Mouse (Mus musculus): ENCODE results near the gene Atg10. TPM values are rescaled to one million over a fixed set of nuclear protein-coding genes. Genes with fewer than 3 reads are reported as not detected.
"Not testable (repeated sequence)": the region's sequence is repeated elsewhere in the genome, so short reads cannot be mapped to it uniquely, and the experiment has no call there.

The Atg10 gene
- polyA plus RNA-seq, 1 experiment from 2014 or later = 16.2 TPM

GRCm38 (mm10) chr13:90924072-90924471 is 299.7 kb downstream of the Atg10 start:
- Histone ChIP-seq H3K4me3 (ENCODE audit: low read depth, low read length) (peak overlapping the region; percentile 93), H3K27ac (replicated peaks) (no peak overlapping the region; the same call in 1 of the 2 replicates)

GRCm38 (mm10) chr13:90923617-90924016 is 300.2 kb downstream of the Atg10 start:
- under 1% methylated on average over 13 of the region's 13 CpGs for WGBS
- H3K9ac ChIP-seq (ENCODE audit: low read length) = peak overlapping the region; percentile 97
- H3K4me2 ChIP-seq (replicated peaks; ENCODE audit: low read depth) = peak overlapping the region; percentile 66
- peak overlapping the region; percentile 93 for H3K4me3 ChIP-seq (ENCODE audit: low read depth, low read length)
- not testable (repeated sequence) for DNase-seq (ENCODE audit: low spot score); H3K36me3 ChIP-seq (ENCODE audit: control insufficient read depth, insufficient read depth, low read length); H3K9me3 ChIP-seq (ENCODE audit: control insufficient read depth, low read length); H3K4me1 ChIP-seq (replicated peaks; ENCODE audit: control insufficient read depth, insufficient read depth); ATAC-seq (ENCODE audit: low FRiP score, low TSS enrichment); H3K27me3 ChIP-seq (ENCODE audit: control insufficient read depth, insufficient read depth, low read length)
- H3K27ac ChIP-seq (replicated peaks) = peak overlapping the region; percentile 89

More at GRCm38 (mm10) chr13:90924072-90924471, 299.7 kb downstream of the Atg10 start:
- WGBS = 46% methylated on average over 9 of the region's 9 CpGs
- Histone ChIP-seq H3K4me2 (replicated peaks; ENCODE audit: low read depth) (peak overlapping the region; percentile 66), H3K9ac (ENCODE audit: low read length) (peak overlapping the region; percentile 97), H3K27me3 (ENCODE audit: control insufficient read depth, insufficient read depth, low read length) (no peaks in the 10 kb centered on the region), H3K36me3 (ENCODE audit: control insufficient read depth, insufficient read depth, low read length) (0 out of 2 replicates have a peak, but pooled peaks cover 2% of the 10 kb centered on the region), H3K9me3 (ENCODE audit: control insufficient read depth, low read length) (no peaks in the 10 kb centered on the region), H3K4me1 (replicated peaks; ENCODE audit: control insufficient read depth, insufficient read depth) (no peaks in the 10 kb centered on the region)
- TF ChIP-seq CTCF (IDR thresholded peaks at IDR 0.05; ENCODE audit: low read depth) (no peak), EP300 (optimal IDR thresholded peaks at IDR 0.05) (no peak)
- ATAC-seq (ENCODE audit: low FRiP score, low TSS enrichment) (no peak), DNase-seq (ENCODE audit: low spot score) (no peak)

DNA sequence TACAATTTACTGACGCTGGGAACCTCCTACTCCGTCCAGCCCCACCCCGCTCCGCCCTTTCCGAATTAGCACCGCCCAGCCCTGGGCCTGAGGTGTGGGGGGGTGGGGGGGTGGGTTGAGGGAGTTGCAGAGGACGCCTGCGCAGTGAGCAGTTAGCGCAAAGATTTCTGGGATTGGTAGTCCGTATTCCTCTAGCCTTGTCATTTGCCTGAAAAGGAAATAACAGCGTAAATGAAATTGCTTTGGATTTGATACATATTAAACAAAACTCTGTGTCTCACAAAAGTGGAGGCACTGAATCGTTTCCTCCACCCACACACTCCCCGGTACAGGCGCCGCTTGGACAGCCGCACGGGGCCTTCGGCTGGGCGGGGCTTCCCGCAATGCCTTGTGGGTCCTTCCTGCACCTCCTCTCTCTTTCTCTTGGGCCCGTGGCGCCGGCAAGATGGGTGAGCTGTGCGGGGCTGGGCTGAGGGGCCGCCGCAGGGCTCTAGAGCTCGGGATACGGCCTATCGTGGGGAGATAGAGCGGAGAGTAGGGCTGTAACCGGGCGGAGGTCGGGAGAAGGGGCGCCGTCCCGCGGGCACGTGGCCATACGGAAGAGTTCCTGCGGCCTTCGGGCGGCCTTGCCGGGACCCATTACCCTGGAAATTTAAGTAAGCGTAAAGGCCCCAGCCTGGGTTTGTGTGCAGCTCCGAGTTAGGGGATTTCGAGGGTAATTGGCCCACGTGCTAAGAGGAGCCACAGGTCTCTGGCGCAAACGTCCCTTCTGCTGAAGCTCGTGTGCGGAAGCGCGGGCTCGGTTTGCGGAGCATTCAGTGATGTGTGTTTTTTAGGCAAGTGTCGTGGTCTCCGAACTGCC is 300.8 kb downstream of the Atg10 start, which contains the start of gene Rps23:
Gene Rps23, plus strand, starts transcription at position 208 of the 862 bp plus-strand sequence.
- H3K27me3 ChIP-seq (ENCODE audit: control insufficient read depth, insufficient read depth, low read length) = no peaks in the 10 kb centered on the region
- H3K9ac ChIP-seq (ENCODE audit: low read length) = peak within 1 kb of the TSS; percentile 97
- ATAC-seq (ENCODE audit: low FRiP score, low TSS enrichment) (peak; percentile 98), DNase-seq (ENCODE audit: low spot score) (peak; percentile 92)
- H3K36me3 ChIP-seq (ENCODE audit: control insufficient read depth, insufficient read depth, low read length) = no peaks in the 10 kb centered on the region
- WGBS = under 1% methylated on average over 57 of the region's 57 CpGs
- H3K27ac ChIP-seq (replicated peaks) = peak within 1 kb of the TSS; percentile 89
- peak within 1 kb of the TSS; percentile 93 for H3K4me3 ChIP-seq (ENCODE audit: low read depth, low read length)
- no peaks in the 10 kb centered on the region for H3K9me3 ChIP-seq (ENCODE audit: control insufficient read depth, low read length)
- no peaks in the 10 kb centered on the region for H3K4me1 ChIP-seq (replicated peaks; ENCODE audit: control insufficient read depth, insufficient read depth)
- TF ChIP-seq EP300 (optimal IDR thresholded peaks at IDR 0.05) (peak; percentile 97), CTCF (IDR thresholded peaks at IDR 0.05; ENCODE audit: low read depth) (no peak)
- peak within 1 kb of the TSS; percentile 66 for H3K4me2 ChIP-seq (replicated peaks; ENCODE audit: low read depth)

GRCm38 (mm10) chr13:90914721-90915120 is 309.0 kb downstream of the Atg10 start:
- TF ChIP-seq CTCF (IDR thresholded peaks at IDR 0.05; ENCODE audit: low read depth) (no peak), EP300 (optimal IDR thresholded peaks at IDR 0.05) (no peak)
- Histone ChIP-seq H3K27me3 (ENCODE audit: control insufficient read depth, insufficient read depth, low read length) (no peaks in the 10 kb centered on the region), H3K36me3 (ENCODE audit: control insufficient read depth, insufficient read depth, low read length) (no peaks in the 10 kb centered on the region), H3K4me2 (replicated peaks; ENCODE audit: low read depth) (no peak overlapping the region), H3K9me3 (ENCODE audit: control insufficient read depth, low read length) (no peaks in the 10 kb centered on the region), H3K4me1 (replicated peaks; ENCODE audit: control insufficient read depth, insufficient read depth) (no peaks in the 10 kb centered on the region), H3K27ac (replicated peaks) (no peak overlapping the region), H3K9ac (ENCODE audit: low read length) (no peak overlapping the region), H3K4me3 (ENCODE audit: low read depth, low read length) (no peak overlapping the region)
- DNase-seq (ENCODE audit: low spot score) (no peak), ATAC-seq (ENCODE audit: low FRiP score, low TSS enrichment) (no peak)
- WGBS = 91% methylated on average over 4 of the region's 4 CpGs

DNA sequence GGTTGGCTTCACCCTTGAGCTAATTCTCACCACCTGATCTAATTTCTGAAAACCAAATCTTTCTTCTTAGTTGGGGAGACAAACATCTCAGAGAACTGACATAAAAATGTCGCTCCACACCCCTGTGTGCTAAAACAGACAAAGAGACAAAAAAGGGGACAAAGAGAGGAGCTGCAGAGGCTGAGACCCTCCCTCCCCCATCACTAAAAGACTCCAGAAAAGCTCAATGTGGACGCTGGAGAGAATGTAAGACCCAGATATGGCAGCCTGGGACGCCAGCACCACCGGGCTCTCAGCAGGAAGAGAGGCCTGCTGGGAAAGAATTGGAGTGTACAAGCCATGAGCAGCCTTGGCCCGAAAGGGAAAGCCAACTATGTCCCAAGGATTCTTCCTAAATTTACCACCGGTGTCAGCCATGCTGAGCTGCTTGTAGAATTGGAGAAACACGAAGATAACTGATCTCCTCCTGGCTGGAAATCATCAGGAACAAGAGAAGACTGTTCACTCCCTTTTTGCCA is 310.0 kb downstream of the Atg10 start:
- H3K4me3 ChIP-seq (ENCODE audit: low read depth, low read length) = no peak overlapping the region
- H3K4me1 ChIP-seq (replicated peaks; ENCODE audit: control insufficient read depth, insufficient read depth) = no peaks in the 10 kb centered on the region
- H3K36me3 ChIP-seq (ENCODE audit: control insufficient read depth, insufficient read depth, low read length) = no peaks in the 10 kb centered on the region
- DNase-seq (ENCODE audit: low spot score) = no peak
- no peaks in the 10 kb centered on the region for H3K9me3 ChIP-seq (ENCODE audit: control insufficient read depth, low read length)
- H3K27me3 ChIP-seq (ENCODE audit: control insufficient read depth, insufficient read depth, low read length) = no peaks in the 10 kb centered on the region
- no peak overlapping the region for H3K27ac ChIP-seq (replicated peaks)
- H3K9ac ChIP-seq (ENCODE audit: low read length) = no peak overlapping the region
- no peak overlapping the region for H3K4me2 ChIP-seq (replicated peaks; ENCODE audit: low read depth)
- TF ChIP-seq EP300 (optimal IDR thresholded peaks at IDR 0.05) (no peak), CTCF (IDR thresholded peaks at IDR 0.05; ENCODE audit: low read depth) (no peak)
- WGBS = 64% methylated on average over 7 of the region's 7 CpGs
- no peak for ATAC-seq (ENCODE audit: low FRiP score, low TSS enrichment)

Data from stomach, postnatal 0 days (tissue).